Mouse (Mus musculus) liver, embryonic 14.5 days (tissue): ENCODE measurements around the gene Tubg2.

Experiments
- CTCF ChIP-seq: IDR thresholded peaks from 2 replicates; pipeline ENCODE4 v1.5.1; 2016; ENCODE audit warnings: antibody characterized with exemption, low read depth, control low read depth
- EP300 ChIP-seq: IDR thresholded peaks from 2 replicates; pipeline ENCODE4 v1.6.1; 2016; ENCODE audit warnings: antibody characterized with exemption, low read depth

DNA sequence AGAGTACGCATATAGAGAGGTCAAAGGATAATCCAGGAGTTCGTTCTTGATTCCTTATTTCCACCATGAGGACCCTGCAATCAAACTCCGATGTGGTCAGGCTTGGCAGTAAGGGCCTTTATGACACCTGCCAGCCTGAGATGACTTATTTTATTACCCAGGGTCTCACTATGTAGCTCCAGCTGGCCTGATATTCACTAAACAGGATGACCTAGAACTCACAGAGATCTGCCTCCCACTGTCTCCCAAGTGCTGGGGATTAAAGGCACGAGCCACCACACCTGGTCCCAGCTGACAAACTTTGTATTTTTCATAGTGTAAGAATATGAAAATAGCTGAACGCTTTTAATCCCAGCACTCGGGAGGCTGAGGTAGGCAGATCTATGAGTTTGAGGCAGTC is 556 bp upstream of the Tubg2 start:
- TF ChIP-seq CTCF (no peak), EP300 (no peak)
